Mouse (Mus musculus) bone marrow macrophage, adult 2 months (primary cell): ENCODE measurements around the gene Rangap1. TPM values are rescaled to one million over a fixed set of nuclear protein-coding genes. Genes with fewer than 3 reads are reported as not detected.
"Not testable (repeated sequence)": the region's sequence is repeated elsewhere in the genome, so short reads cannot be mapped to it uniquely, and the experiment has no call there.

ENCODE experiments used
- H3K27ac ChIP-seq: 2 replicates; pipeline ENCODE4 v1.5.1; 2012; ENCODE audit warnings: low read depth, low read length; ENCODE audit not compliant: insufficient read depth
- H3K4me1 ChIP-seq: 2 replicates; pipeline ENCODE4 v1.6.1; 2012; ENCODE audit warnings: low read length; ENCODE audit not compliant: control insufficient read depth, insufficient read depth
- H3K4me3 ChIP-seq: 2 replicates; pipeline ENCODE4 v1.5.1; 2012; ENCODE audit warnings: mild to moderate bottlenecking, low read length, moderate library complexity; ENCODE audit not compliant: insufficient read depth
- CTCF ChIP-seq: IDR thresholded peaks from 2 replicates; pipeline ENCODE4 v1.5.1; 2012; ENCODE audit warnings: low read depth, mild to moderate bottlenecking, low read length, moderate library complexity
- POLR2A ChIP-seq: IDR thresholded peaks from 2 replicates; pipeline ENCODE4 v1.6.1; 2012; ENCODE audit warnings: mild to moderate bottlenecking, low read depth, low read length, borderline replicate concordance
- polyA plus RNA-seq: library from polyadenylated mRNA; stranded (reverse); fragments of >200 nt; gene quantifications from 2 replicates; pipeline ENCODE4 v1.2.4, GENCODE M21; 2012; ENCODE audit not compliant: missing spikeins, insufficient read depth, insufficient read length

The Rangap1 gene
- polyA plus RNA-seq, 1 experiment: 54.7 TPM

GRCm38 (mm10) chr15:81745601-81746114 lies 328 bp upstream of the Rangap1 start:
- H3K4me3 ChIP-seq: peak overlapping the region; percentile 98
- H3K4me1 ChIP-seq: peaks cover 8% of the 10 kb centered on the region
- TF ChIP-seq CTCF (no peak), POLR2A (no peak)
- no peak overlapping the region for H3K27ac ChIP-seq

- H3K4me3 ChIP-seq, H3K4me1 ChIP-seq, H3K27ac ChIP-seq: not testable (repeated sequence)
Measured at GRCm38 (mm10) chr15:81742368-81742767, 3.0 kb downstream of the Rangap1 start.

- no peaks in the 10 kb centered on the region for H3K4me1 ChIP-seq
- no peak for TF ChIP-seq CTCF
- TF ChIP-seq POLR2A: no peak
- H3K4me3 ChIP-seq: no peak overlapping the region
- no peak overlapping the region for H3K27ac ChIP-seq
Measured at GRCm38 (mm10) chr15:81739924-81740323, 5.4 kb downstream of the Rangap1 start.

- no peak overlapping the region for H3K27ac ChIP-seq
- no peak for TF ChIP-seq CTCF
- no peak for TF ChIP-seq POLR2A
- H3K4me3 ChIP-seq: no peak overlapping the region
- no peaks in the 10 kb centered on the region for H3K4me1 ChIP-seq
Measured at GRCm38 (mm10) chr15:81739296-81739695, 6.0 kb downstream of the Rangap1 start.

- Histone ChIP-seq H3K4me1 (no peaks in the 10 kb centered on the region), H3K4me3 (no peak overlapping the region)
- no peak for TF ChIP-seq CTCF
- TF ChIP-seq POLR2A: no peak
Measured at GRCm38 (mm10) chr15:81735075-81735474, 10.3 kb downstream of the Rangap1 start.

GRCm38 (mm10) chr15:81729792-81730635 lies 15.3 kb downstream of the Rangap1 start:
- H3K4me3 ChIP-seq: peak overlapping the region; percentile 93
- TF ChIP-seq CTCF: no peak
- no peak for TF ChIP-seq POLR2A
- peaks cover 6% of the 10 kb centered on the region for H3K4me1 ChIP-seq
- peak overlapping the region; percentile 3 for H3K27ac ChIP-seq

More at GRCm38 (mm10) chr15:81735075-81735474, 10.3 kb downstream of the Rangap1 start:
- no peak overlapping the region for H3K27ac ChIP-seq

- H3K4me3 ChIP-seq: peak overlapping the region; percentile 93
- H3K4me1 ChIP-seq: peaks cover 6% of the 10 kb centered on the region
- no peak for TF ChIP-seq CTCF
- TF ChIP-seq POLR2A: no peak
- H3K27ac ChIP-seq: peak overlapping the region; percentile 3
Measured at GRCm38 (mm10) chr15:81729241-81729791, 16.0 kb downstream of the Rangap1 start.

GRCm38 (mm10) chr15:81725965-81726364 lies 19.4 kb downstream of the Rangap1 start:
- TF ChIP-seq CTCF (no peak), POLR2A (no peak)
- Histone ChIP-seq H3K4me3 (no peak overlapping the region), H3K4me1 (peaks cover 6% of the 10 kb centered on the region), H3K27ac (no peak overlapping the region)

GRCm38 (mm10) chr15:81723653-81724052 lies 21.7 kb downstream of the Rangap1 start:
- no peak overlapping the region for H3K27ac ChIP-seq
- no peak for TF ChIP-seq CTCF
- H3K4me3 ChIP-seq: no peak overlapping the region
- peaks cover 6% of the 10 kb centered on the region for H3K4me1 ChIP-seq

- TF ChIP-seq POLR2A (no peak), CTCF (no peak)
- Histone ChIP-seq H3K4me1 (no peaks in the 10 kb centered on the region), H3K27ac (no peak overlapping the region)
Measured at GRCm38 (mm10) chr15:81722361-81722760, 23.0 kb downstream of the Rangap1 start.

More at GRCm38 (mm10) chr15:81722361-81722760, 23.0 kb downstream of the Rangap1 start:
- H3K4me3 ChIP-seq: no peak overlapping the region
